ENCODE assay signal across 14 mouse cellular contexts in genomic region chr7:49324575-49324974, GRCm38 (mm10).
A peak's percentile ranks its signal among the peaks of the same experiment; 100 is the strongest.
DNase-seq lines count a peak whose midpoint lies in the region; ATAC-seq and TF ChIP-seq lines count a peak whose summit lies in the region.
"Had no signal": no experiment of that assay in that cellular context is flagged by ENCODE, and none has a peak within 500 bp of the region (broad histone marks: within the 10 kb centered on the region; RNA-seq: fewer than 3 reads in every experiment).

No protein-coding gene starts in this region.

- no peak for DNase-seq in kidney, adult 2 months
- DNase-seq in kidney, postnatal 36 days: no peak
- DNase-seq in midbrain, postnatal 0 days (ENCODE audit: low spot score): no peak
- no peak for DNase-seq in Patski (ENCODE audit: low read depth, low spot score)
- peak; percentile 15 for DNase-seq in splenic B cell, adult 2 months (ENCODE audit: low read depth, low spot score)
- DNase-seq in embryonic facial prominence, embryonic 10.5 days (ENCODE audit: low spot score): no peak
- DNase-seq in urinary bladder, adult 18-20 months (ENCODE audit: low spot score in 2 of 2): no peak
- DNase-seq: cerebellum, adult 9-10 months; gastrocnemius, postnatal 36 days; kidney, adult 18-20 months had no signal

- TF ChIP-seq CTCF in kidney, adult 2 months (conservative IDR thresholded peaks at IDR 0.05; ENCODE audit: insufficient read depth, insufficient read length, low read depth, low read length): peak; percentile 35; the same call in 1 of the 2 replicates
- peak; percentile 46 for TF ChIP-seq CTCF in midbrain, postnatal 0 days (IDR thresholded peaks at IDR 0.05)
- peak; percentile 59 for TF ChIP-seq CTCF in Patski (IDR thresholded peaks at IDR 0.05)

- TF ChIP-seq POLR2A in kidney, adult 2 months (IDR thresholded peaks at IDR 0.05; ENCODE audit: low read depth, low read length): no peak

- no peak overlapping the region for H3K4me2 ChIP-seq in midbrain, postnatal 0 days (ENCODE audit: low read depth, low read length, poor library complexity, severe bottlenecking)
- H3K4me2 ChIP-seq in midbrain, embryonic 13.5 days (replicated peaks): no peak overlapping the region
- H3K4me2 ChIP-seq: hindbrain, embryonic 13.5 days; liver, embryonic 15.5 days had no signal

- no peaks in the 10 kb centered on the region for H3K36me3 ChIP-seq in kidney, adult 2 months (ENCODE audit: control insufficient read depth, insufficient read depth, low read length)
- no peaks in the 10 kb centered on the region for H3K36me3 ChIP-seq in midbrain, postnatal 0 days (ENCODE audit: insufficient read depth, low read length)
- no peaks in the 10 kb centered on the region for H3K36me3 ChIP-seq in midbrain, embryonic 13.5 days
- H3K36me3 ChIP-seq in splenic B cell, adult 2 months (ENCODE audit: control insufficient read depth, insufficient read depth, low read length, poor library complexity, severe bottlenecking): no peaks in the 10 kb centered on the region
- no peaks in the 10 kb centered on the region for H3K36me3 ChIP-seq in embryonic facial prominence, embryonic 10.5 days (replicated peaks)
- H3K36me3 ChIP-seq: G1E; hindbrain, embryonic 13.5 days; liver, embryonic 15.5 days had no signal

- no peaks in the 10 kb centered on the region for H3K27me3 ChIP-seq in kidney, adult 2 months (replicated peaks; ENCODE audit: control insufficient read depth, insufficient read depth, low read length)
- H3K27me3 ChIP-seq in midbrain, postnatal 0 days (ENCODE audit: insufficient read depth, low read length): no peaks in the 10 kb centered on the region
- no peaks in the 10 kb centered on the region for H3K27me3 ChIP-seq in midbrain, embryonic 13.5 days
- no peaks in the 10 kb centered on the region for H3K27me3 ChIP-seq in Patski
- no peaks in the 10 kb centered on the region for H3K27me3 ChIP-seq in splenic B cell, adult 2 months (ENCODE audit: control insufficient read depth, insufficient read depth, low read length, poor library complexity, severe bottlenecking)
- no peaks in the 10 kb centered on the region for H3K27me3 ChIP-seq in embryonic facial prominence, embryonic 10.5 days (replicated peaks; ENCODE audit: low read depth, poor library complexity, severe bottlenecking)
- H3K27me3 ChIP-seq: hindbrain, embryonic 13.5 days; liver, embryonic 15.5 days had no signal

- no peaks in the 10 kb centered on the region for H3K9me3 ChIP-seq in midbrain, postnatal 0 days (ENCODE audit: low read length)
- H3K9me3 ChIP-seq in midbrain, embryonic 13.5 days: no peaks in the 10 kb centered on the region
- H3K9me3 ChIP-seq in embryonic facial prominence, embryonic 10.5 days: no peaks in the 10 kb centered on the region; the same call in 1 of the 2 replicates
- H3K9me3 ChIP-seq: hindbrain, embryonic 13.5 days; liver, embryonic 15.5 days had no signal

- no peak overlapping the region for H3K9ac ChIP-seq in midbrain, postnatal 0 days (replicated peaks; ENCODE audit: low read length, poor library complexity, severe bottlenecking)
- H3K9ac ChIP-seq in midbrain, embryonic 13.5 days (replicated peaks): no peak overlapping the region
- H3K9ac ChIP-seq: hindbrain, embryonic 13.5 days; liver, embryonic 15.5 days had no signal

- 94% methylated on average over 2 of the region's 2 CpGs for WGBS in kidney, adult 2 months
- 95% methylated on average over 2 of the region's 2 CpGs for WGBS in midbrain, postnatal 0 days
- WGBS in midbrain, embryonic 13.5 days: 88% methylated on average over 2 of the region's 2 CpGs
- WGBS in embryonic facial prominence, embryonic 10.5 days: 83% methylated on average over 2 of the region's 2 CpGs

- ATAC-seq in midbrain, postnatal 0 days (ENCODE audit: low FRiP score): no peak
- no peak for ATAC-seq in midbrain, embryonic 13.5 days
- ATAC-seq in Patski: no peak

- CTCF ChIA-PET in Patski (lab: Charles Lee): interaction anchor here (0.8 to 1.8 kb wide), 10 partner anchors 9 to 197 kb away, joined by 3 to 4 read pairs (median 3); no protein-coding TSS in a partner anchor

- H3K4me1 ChIP-seq in kidney, adult 2 months (ENCODE audit: control insufficient read depth, insufficient read depth, low read length): no peaks in the 10 kb centered on the region
- H3K4me1 ChIP-seq in midbrain, postnatal 0 days (ENCODE audit: insufficient read depth, low read length): peaks cover 3% of the 10 kb centered on the region; the same call in 1 of the 2 replicates
- H3K4me1 ChIP-seq in midbrain, embryonic 13.5 days (replicated peaks): peaks cover 25% of the 10 kb centered on the region
- H3K4me1 ChIP-seq in embryonic facial prominence, embryonic 10.5 days: peaks cover 40% of the 10 kb centered on the region

- no peak overlapping the region for H3K4me3 ChIP-seq in kidney, adult 2 months (ENCODE audit: insufficient read depth, low read depth, low read length)
- no peak overlapping the region for H3K4me3 ChIP-seq in midbrain, postnatal 0 days (ENCODE audit: low read depth, low read length)
- no peak overlapping the region for H3K4me3 ChIP-seq in midbrain, embryonic 13.5 days (replicated peaks)
- no peak overlapping the region for H3K4me3 ChIP-seq in embryonic facial prominence, embryonic 10.5 days
- H3K4me3 ChIP-seq: hindbrain, embryonic 13.5 days; liver, embryonic 15.5 days had no signal

- H3K27ac ChIP-seq in kidney, adult 2 months (ENCODE audit: insufficient read depth, low read depth, low read length): no peak overlapping the region
- no peak overlapping the region for H3K27ac ChIP-seq in midbrain, postnatal 0 days (ENCODE audit: low read depth, low read length)
- H3K27ac ChIP-seq in midbrain, embryonic 13.5 days: no peak overlapping the region
- no peak overlapping the region for H3K27ac ChIP-seq in embryonic facial prominence, embryonic 10.5 days (replicated peaks)
- H3K27ac ChIP-seq: hindbrain, embryonic 13.5 days had no signal

- in situ Hi-C loops in Patski (cut with MboI; ENCODE audit: low pct_unique_long_range_greater_than_20kb): no loop called here

- POLR2A ChIA-PET in Patski (lab: Charles Lee): no interaction called here
